Mouse (Mus musculus): ENCODE data around the gene Tgds. TPM values are rescaled to one million over a fixed set of nuclear protein-coding genes. Genes with fewer than 3 reads are reported as not detected.

The Tgds gene
- polyA plus RNA-seq, 1 experiment from 2014 or later: 28.0 TPM

- Histone ChIP-seq H3K27ac (ENCODE audit: low read length) (no peak overlapping the region), H3K27me3 (replicated peaks; ENCODE audit: insufficient read depth, low read length) (no peaks in the 10 kb centered on the region), H3K9me3 (ENCODE audit: low read length) (no peaks in the 10 kb centered on the region), H3K4me1 (ENCODE audit: insufficient read depth, low read depth, low read length) (no peaks in the 10 kb centered on the region), H3K9ac (replicated peaks; ENCODE audit: low read depth) (no peak overlapping the region), H3K36me3 (ENCODE audit: insufficient read depth, low read length) (no peaks in the 10 kb centered on the region), H3K4me2 (replicated peaks; ENCODE audit: low read depth, low read length) (no peak overlapping the region), H3K4me3 (ENCODE audit: low read depth, low read length) (no peak overlapping the region)
- DNase-seq (ENCODE audit: low spot score) (no peak), ATAC-seq (no peak)
- TF ChIP-seq EP300 (IDR thresholded peaks at IDR 0.05) (no peak), CTCF (IDR thresholded peaks at IDR 0.05) (no peak)
- WGBS: 93% methylated on average over 13 of the region's 13 CpGs
These were observed 15.5 kb upstream of the Tgds start for GRCm38 (mm10) chr14:118148046-118148445.

GRCm38 (mm10) chr14:118142283-118142682 lies 9.7 kb upstream of the Tgds start:
- DNase-seq (ENCODE audit: low spot score) (no peak), ATAC-seq (no peak)
- Histone ChIP-seq H3K9me3 (ENCODE audit: low read length) (no peaks in the 10 kb centered on the region), H3K4me3 (ENCODE audit: low read depth, low read length) (no peak overlapping the region), H3K4me1 (ENCODE audit: insufficient read depth, low read depth, low read length) (0 out of 2 replicates have a peak, but pooled peaks cover 9% of the 10 kb centered on the region), H3K9ac (replicated peaks; ENCODE audit: low read depth) (no peak overlapping the region), H3K36me3 (ENCODE audit: insufficient read depth, low read length) (peaks cover 9% of the 10 kb centered on the region; the same call in 1 of the 2 replicates), H3K4me2 (replicated peaks; ENCODE audit: low read depth, low read length) (no peak overlapping the region), H3K27ac (ENCODE audit: low read length) (no peak overlapping the region), H3K27me3 (replicated peaks; ENCODE audit: insufficient read depth, low read length) (no peaks in the 10 kb centered on the region)
- WGBS: 95% methylated on average over 5 of the region's 5 CpGs
- TF ChIP-seq CTCF (IDR thresholded peaks at IDR 0.05): no peak

GRCm38 (mm10) chr14:118137487-118137886 lies 4.9 kb upstream of the Tgds start:
- Histone ChIP-seq H3K9ac (replicated peaks; ENCODE audit: low read depth) (peak overlapping the region; percentile 79), H3K36me3 (ENCODE audit: insufficient read depth, low read length) (peaks cover 9% of the 10 kb centered on the region; the same call in 1 of the 2 replicates), H3K27ac (ENCODE audit: low read length) (peak overlapping the region; percentile 68), H3K4me3 (ENCODE audit: low read depth, low read length) (peak overlapping the region; percentile 73), H3K4me2 (replicated peaks; ENCODE audit: low read depth, low read length) (peak overlapping the region; percentile 76), H3K4me1 (ENCODE audit: insufficient read depth, low read depth, low read length) (peaks cover 13% of the 10 kb centered on the region; the same call in 1 of the 2 replicates), H3K9me3 (ENCODE audit: low read length) (no peaks in the 10 kb centered on the region), H3K27me3 (replicated peaks; ENCODE audit: insufficient read depth, low read length) (no peaks in the 10 kb centered on the region)
- WGBS: under 1% methylated on average over 13 of the region's 13 CpGs
- peak; percentile 9 for ATAC-seq
- no peak for TF ChIP-seq CTCF (IDR thresholded peaks at IDR 0.05)
- no peak for TF ChIP-seq EP300 (IDR thresholded peaks at IDR 0.05)
- peak; percentile 59 for DNase-seq (ENCODE audit: low spot score)

GRCm38 (mm10) chr14:118136744-118137452 lies 4.3 kb upstream of the Tgds start, which contains the start of gene Gpr180:
Gene Gpr180 (plus strand): TSS chr14:118137158.
- no peaks in the 10 kb centered on the region for H3K27me3 ChIP-seq (replicated peaks; ENCODE audit: insufficient read depth, low read length)
- H3K9me3 ChIP-seq (ENCODE audit: low read length): no peaks in the 10 kb centered on the region
- H3K4me1 ChIP-seq (ENCODE audit: insufficient read depth, low read depth, low read length): peaks cover 13% of the 10 kb centered on the region; the same call in 1 of the 2 replicates
- H3K4me2 ChIP-seq (replicated peaks; ENCODE audit: low read depth, low read length): peak within 1 kb of the TSS; percentile 76
- peak within 1 kb of the TSS; percentile 73 for H3K4me3 ChIP-seq (ENCODE audit: low read depth, low read length)
- H3K27ac ChIP-seq (ENCODE audit: low read length): peak within 1 kb of the TSS; percentile 68
- TF ChIP-seq EP300 (IDR thresholded peaks at IDR 0.05): no peak
- no peak for TF ChIP-seq CTCF (IDR thresholded peaks at IDR 0.05)
- peaks cover 4% of the 10 kb centered on the region; the same call in 1 of the 2 replicates for H3K36me3 ChIP-seq (ENCODE audit: insufficient read depth, low read length)
- peak; percentile 97 for ATAC-seq
- under 1% methylated on average over 59 of the region's 77 CpGs for WGBS
- H3K9ac ChIP-seq (replicated peaks; ENCODE audit: low read depth): peak within 1 kb of the TSS; percentile 79
- DNase-seq (ENCODE audit: low spot score): peak; percentile 98

GRCm38 (mm10) chr14:118131931-118132641 lies 469 bp downstream of the Tgds start:
- TF ChIP-seq EP300 (IDR thresholded peaks at IDR 0.05): no peak
- no peak for TF ChIP-seq CTCF (IDR thresholded peaks at IDR 0.05)
- H3K27ac ChIP-seq (ENCODE audit: low read length): no peak overlapping the region; the same call in 1 of the 2 replicates
- peaks cover 5% of the 10 kb centered on the region; the same call in 1 of the 2 replicates for H3K36me3 ChIP-seq (ENCODE audit: insufficient read depth, low read length)
- 10% methylated on average over 21 of the region's 21 CpGs for WGBS
- H3K9ac ChIP-seq (replicated peaks; ENCODE audit: low read depth): peak overlapping the region; percentile 69
- H3K4me2 ChIP-seq (replicated peaks; ENCODE audit: low read depth, low read length): peak overlapping the region; percentile 97
- no peaks in the 10 kb centered on the region for H3K9me3 ChIP-seq (ENCODE audit: low read length)
- ATAC-seq (no peak), DNase-seq (ENCODE audit: low spot score) (no peak)
- H3K4me3 ChIP-seq (ENCODE audit: low read depth, low read length): peak overlapping the region; percentile 78
- H3K4me1 ChIP-seq (ENCODE audit: insufficient read depth, low read depth, low read length): peaks cover 12% of the 10 kb centered on the region; the same call in 1 of the 2 replicates
- H3K27me3 ChIP-seq (replicated peaks; ENCODE audit: insufficient read depth, low read length): no peaks in the 10 kb centered on the region

GRCm38 (mm10) chr14:118131472-118131871 lies 1.1 kb downstream of the Tgds start:
- Histone ChIP-seq H3K9me3 (ENCODE audit: low read length) (no peaks in the 10 kb centered on the region), H3K4me1 (ENCODE audit: insufficient read depth, low read depth, low read length) (peaks cover 11% of the 10 kb centered on the region; the same call in 1 of the 2 replicates), H3K27me3 (replicated peaks; ENCODE audit: insufficient read depth, low read length) (no peaks in the 10 kb centered on the region), H3K4me3 (ENCODE audit: low read depth, low read length) (0 out of 2 replicates have a peak overlapping the region, but pooled peaks have one; percentile 78), H3K27ac (ENCODE audit: low read length) (no peak overlapping the region), H3K4me2 (replicated peaks; ENCODE audit: low read depth, low read length) (peak overlapping the region; percentile 97), H3K36me3 (ENCODE audit: insufficient read depth, low read length) (peaks cover 9% of the 10 kb centered on the region; the same call in 1 of the 2 replicates), H3K9ac (replicated peaks; ENCODE audit: low read depth) (no peak overlapping the region)
- no peak for ATAC-seq
- 70% methylated on average over 7 of the region's 7 CpGs for WGBS
- no peak for TF ChIP-seq EP300 (IDR thresholded peaks at IDR 0.05)
- TF ChIP-seq CTCF (IDR thresholded peaks at IDR 0.05): no peak
- no peak for DNase-seq (ENCODE audit: low spot score)

Measured in lung, postnatal 0 days (tissue).